Mouse (Mus musculus): ENCODE results near the gene Skap1.

GRCm38 (mm10) chr11:96685381-96685780 is 221.0 kb downstream of the Skap1 start:
- no peak for TF ChIP-seq CTCF (IDR thresholded peaks at IDR 0.05; ENCODE audit: borderline replicate concordance, insufficient read depth, low read length)
- no peak for TF ChIP-seq POLR2A (IDR thresholded peaks at IDR 0.05; ENCODE audit: low read depth, low read length)
